In genomic region chr16:45593656-45594055, GRCm38 (mm10) we compare ENCODE assay signal across 38 mouse cellular contexts. TPM values are rescaled to one million over a fixed set of nuclear protein-coding genes. Genes with fewer than 3 reads are reported as not detected.
DNase-seq lines count a peak whose midpoint lies in the region; ATAC-seq and TF ChIP-seq lines count a peak whose summit lies in the region.
"Had no signal": no experiment of that assay in that cellular context is flagged by ENCODE, and none has a peak within 500 bp of the region (broad histone marks: within the 10 kb centered on the region; RNA-seq: fewer than 3 reads in every experiment).

No protein-coding gene starts in this region.

- H3K27ac ChIP-seq in forebrain, postnatal 0 days (ENCODE audit: low read depth, low read length), result no peak overlapping the region
- no peak overlapping the region for H3K27ac ChIP-seq in forebrain, embryonic 11.5 days (ENCODE audit: low read depth, low read length)
- no peak overlapping the region for H3K27ac ChIP-seq in midbrain, embryonic 11.5 days (ENCODE audit: low read depth, low read length)
- H3K27ac ChIP-seq in midbrain, embryonic 10.5 days (replicated peaks), result no peak overlapping the region
- H3K27ac ChIP-seq in midbrain, postnatal 0 days (ENCODE audit: low read depth, low read length), result no peak overlapping the region
- H3K27ac ChIP-seq: embryonic facial prominence, embryonic 12.5 days; liver, embryonic 14.5 days; macrophage; neural tube, embryonic 15.5 days; stomach, postnatal 0 days had no signal

- peak; percentile 11 for DNase-seq in forebrain, postnatal 0 days
- DNase-seq in forebrain, embryonic 11.5 days (ENCODE audit: low spot score), result no peak
- DNase-seq in midbrain, embryonic 11.5 days (ENCODE audit: low spot score, missing footprints), result no peak
- DNase-seq in midbrain, embryonic 10.5 days (ENCODE audit: low spot score), result no peak
- peak; percentile 60 for DNase-seq in brain, embryonic 14.5 days (ENCODE audit: low read depth)
- DNase-seq in midbrain, postnatal 0 days (ENCODE audit: low spot score), result peak; percentile 17
- DNase-seq in cerebellum, adult 8-10 months, result no peak
- DNase-seq: adrenal gland, adult 2 months; adrenal gland, postnatal 36 days; cerebellum, adult 9-10 months; embryo, embryonic 11 days; gastrocnemius, postnatal 14 days; heart, postnatal 14 days; kidney, adult 9 months; kidney, postnatal 10 days; layer of hippocampus, adult 9-11 months; liver; lung, adult 2 months; lung, postnatal 10 days; right cerebral cortex, adult 18-20 months; thymus, adult 2 months; thymus, postnatal 36 days had no signal

- TF ChIP-seq CTCF in forebrain, postnatal 0 days (IDR thresholded peaks at IDR 0.05; ENCODE audit: low read depth), result no peak
- TF ChIP-seq CTCF in brain, embryonic 14.5 days (IDR thresholded peaks at IDR 0.05; ENCODE audit: borderline replicate concordance, extremely low read depth, insufficient read depth, insufficient read length), result no peak
- no peak for TF ChIP-seq CTCF in midbrain, postnatal 0 days (IDR thresholded peaks at IDR 0.05)

- H3K9me3 ChIP-seq in forebrain, postnatal 0 days (ENCODE audit: low read length), result no peaks in the 10 kb centered on the region
- H3K9me3 ChIP-seq in forebrain, embryonic 11.5 days (ENCODE audit: control insufficient read depth, low read length), result no peaks in the 10 kb centered on the region
- no peaks in the 10 kb centered on the region for H3K9me3 ChIP-seq in midbrain, embryonic 11.5 days (ENCODE audit: control insufficient read depth, low read length)
- no peaks in the 10 kb centered on the region for H3K9me3 ChIP-seq in midbrain, embryonic 10.5 days (replicated peaks)
- no peaks in the 10 kb centered on the region for H3K9me3 ChIP-seq in midbrain, postnatal 0 days (ENCODE audit: low read length)
- H3K9me3 ChIP-seq: embryonic facial prominence, embryonic 12.5 days; neural tube, embryonic 15.5 days had no signal

- H3K9ac ChIP-seq in forebrain, postnatal 0 days, result no peak overlapping the region
- no peak overlapping the region for H3K9ac ChIP-seq in forebrain, embryonic 11.5 days (ENCODE audit: low read length)
- no peak overlapping the region for H3K9ac ChIP-seq in midbrain, embryonic 11.5 days (ENCODE audit: low read length)
- no peak overlapping the region for H3K9ac ChIP-seq in midbrain, postnatal 0 days (replicated peaks; ENCODE audit: low read length, poor library complexity, severe bottlenecking)
- H3K9ac ChIP-seq: embryonic facial prominence, embryonic 12.5 days; liver, embryonic 14.5 days; neural tube, embryonic 15.5 days had no signal

- TF ChIP-seq POLR2A in brain, embryonic 14.5 days (IDR thresholded peaks at IDR 0.05; ENCODE audit: borderline replicate concordance, extremely low read depth, insufficient read depth, insufficient read length, poor library complexity, severe bottlenecking), result no peak

- ATAC-seq in forebrain, postnatal 0 days, result peak; percentile 50; the same call in 1 of the 2 replicates
- ATAC-seq in forebrain, embryonic 11.5 days (replicated peaks; ENCODE audit: low FRiP score), result no peak; the same call in 1 of the 2 replicates
- 0 out of 2 replicates have a peak, but pooled peaks have one; percentile 50 for ATAC-seq in midbrain, embryonic 11.5 days (ENCODE audit: low FRiP score)
- peak; percentile 60; the same call in 1 of the 2 replicates for ATAC-seq in midbrain, postnatal 0 days (ENCODE audit: low FRiP score)
- ATAC-seq: activated CD4-positive, CD25-positive, alpha-beta regulatory T cell, adult 4 months; CD4-positive, CD25-positive, alpha-beta regulatory T cell, adult 4 months; intestine, embryonic 16.5 days had no signal

- no peak overlapping the region for H3K4me2 ChIP-seq in forebrain, postnatal 0 days (ENCODE audit: low read depth)
- H3K4me2 ChIP-seq in forebrain, embryonic 11.5 days (ENCODE audit: low read depth, low read length, severe bottlenecking), result no peak overlapping the region
- H3K4me2 ChIP-seq in midbrain, embryonic 11.5 days, result no peak overlapping the region
- no peak overlapping the region for H3K4me2 ChIP-seq in midbrain, postnatal 0 days (ENCODE audit: low read depth, low read length, poor library complexity, severe bottlenecking)
- H3K4me2 ChIP-seq: embryonic facial prominence, embryonic 12.5 days; neural tube, embryonic 15.5 days had no signal

- H3K4me3 ChIP-seq in forebrain, postnatal 0 days (ENCODE audit: low read depth, low read length), result no peak overlapping the region
- no peak overlapping the region for H3K4me3 ChIP-seq in forebrain, embryonic 11.5 days (ENCODE audit: low read depth, low read length)
- H3K4me3 ChIP-seq in midbrain, embryonic 11.5 days (ENCODE audit: low read depth, low read length), result no peak overlapping the region
- no peak overlapping the region for H3K4me3 ChIP-seq in midbrain, embryonic 10.5 days
- H3K4me3 ChIP-seq in midbrain, postnatal 0 days (ENCODE audit: low read depth, low read length), result no peak overlapping the region
- H3K4me3 ChIP-seq: embryonic facial prominence, embryonic 12.5 days; neural tube, embryonic 15.5 days had no signal

- no peaks in the 10 kb centered on the region for H3K36me3 ChIP-seq in forebrain, postnatal 0 days (ENCODE audit: insufficient read depth)
- no peaks in the 10 kb centered on the region for H3K36me3 ChIP-seq in forebrain, embryonic 11.5 days (ENCODE audit: control insufficient read depth, insufficient read depth, low read length)
- no peaks in the 10 kb centered on the region for H3K36me3 ChIP-seq in midbrain, embryonic 11.5 days (ENCODE audit: control insufficient read depth, insufficient read depth, low read length)
- H3K36me3 ChIP-seq in midbrain, embryonic 10.5 days, result no peaks in the 10 kb centered on the region
- H3K36me3 ChIP-seq in midbrain, postnatal 0 days (ENCODE audit: insufficient read depth, low read length), result no peaks in the 10 kb centered on the region
- H3K36me3 ChIP-seq: embryonic facial prominence, embryonic 12.5 days; neural tube, embryonic 15.5 days had no signal

- 48% methylated on average over 1 of the region's 1 CpGs for WGBS in forebrain, postnatal 0 days
- WGBS in forebrain, embryonic 11.5 days, result 69% methylated on average over 1 of the region's 1 CpGs
- WGBS in midbrain, embryonic 11.5 days, result 58% methylated on average over 1 of the region's 1 CpGs
- 64% methylated on average over 1 of the region's 1 CpGs for WGBS in midbrain, embryonic 10.5 days
- WGBS in midbrain, postnatal 0 days, result 40% methylated on average over 1 of the region's 1 CpGs

- no peaks in the 10 kb centered on the region for H3K27me3 ChIP-seq in forebrain, postnatal 0 days (ENCODE audit: insufficient read depth, low read length)
- H3K27me3 ChIP-seq in forebrain, embryonic 11.5 days (ENCODE audit: control insufficient read depth, insufficient read depth, low read length), result no peaks in the 10 kb centered on the region
- H3K27me3 ChIP-seq in midbrain, embryonic 11.5 days (ENCODE audit: control insufficient read depth, insufficient read depth, low read length), result no peaks in the 10 kb centered on the region
- H3K27me3 ChIP-seq in midbrain, embryonic 10.5 days (ENCODE audit: low read depth, poor library complexity, severe bottlenecking), result no peaks in the 10 kb centered on the region
- no peaks in the 10 kb centered on the region for H3K27me3 ChIP-seq in midbrain, postnatal 0 days (ENCODE audit: insufficient read depth, low read length)
- H3K27me3 ChIP-seq: embryonic facial prominence, embryonic 12.5 days; neural tube, embryonic 15.5 days had no signal

- no peaks in the 10 kb centered on the region for H3K4me1 ChIP-seq in forebrain, postnatal 0 days (ENCODE audit: insufficient read depth)
- H3K4me1 ChIP-seq in forebrain, embryonic 11.5 days (replicated peaks; ENCODE audit: control insufficient read depth, insufficient read depth, low read length), result no peaks in the 10 kb centered on the region
- H3K4me1 ChIP-seq in midbrain, embryonic 11.5 days (ENCODE audit: control insufficient read depth, insufficient read depth, low read length), result no peaks in the 10 kb centered on the region
- H3K4me1 ChIP-seq in midbrain, embryonic 10.5 days, result no peaks in the 10 kb centered on the region
- H3K4me1 ChIP-seq in midbrain, postnatal 0 days (ENCODE audit: insufficient read depth, low read length), result no peaks in the 10 kb centered on the region
- H3K4me1 ChIP-seq: embryonic facial prominence, embryonic 12.5 days; neural tube, embryonic 15.5 days had no signal

RNA-seq across cellular contexts. Expression of gene Gcsam, which starts 16.5 kb away (rescaled TPM):
- not detected in 2 replicates for total RNA-seq in forebrain, postnatal 0 days (2014; rRNA removed)
- not detected in 2 replicates for polyA plus RNA-seq in forebrain, postnatal 0 days (2015; fragmentation: Nextera tagmentation; extraction: Ambion mirVana)
- 0.13 TPM in 1 of 2 replicates, not detected in the other for polyA plus RNA-seq in forebrain, embryonic 11.5 days (2014; fragmentation: Nextera tagmentation; extraction: Ambion mirVana)
- 0.14 TPM in 1 of 2 replicates, not detected in the other for polyA plus RNA-seq in midbrain, embryonic 11.5 days (2014; fragmentation: Nextera tagmentation; extraction: Ambion mirVana)
- polyA plus RNA-seq in midbrain, embryonic 10.5 days (2016; fragmentation: Nextera tagmentation; extraction: Ambion mirVana), result 0.06 TPM in 1 of 2 replicates, not detected in the other
- polyA plus RNA-seq in brain, embryonic 14.5 days (2012; rRNA removed), result 0.04 and 0.05 TPM in 2 replicates
- not detected in 2 replicates for total RNA-seq in midbrain, postnatal 0 days (2014; rRNA removed)
- not detected in 2 replicates for polyA plus RNA-seq in midbrain, postnatal 0 days (2015; fragmentation: Nextera tagmentation; extraction: Ambion mirVana)
- total RNA-seq: granulocyte monocyte progenitor cell, adult 5-6 weeks; left cerebral cortex, adult 18-20 months; left cerebral cortex, postnatal 14 days had no signal
- polyA plus RNA-seq: adrenal gland, adult 2 months; neural tube, embryonic 15.5 days had no signal

RNA-seq across cellular contexts. Expression of gene Slc9c1, which starts 58.5 kb away (rescaled TPM):
- total RNA-seq in forebrain, postnatal 0 days (2014; rRNA removed), result not detected in 2 replicates
- not detected in 2 replicates for polyA plus RNA-seq in forebrain, postnatal 0 days (2015; fragmentation: Nextera tagmentation; extraction: Ambion mirVana)
- not detected in 2 replicates for polyA plus RNA-seq in forebrain, embryonic 11.5 days (2014; fragmentation: Nextera tagmentation; extraction: Ambion mirVana)
- not detected in 2 replicates for polyA plus RNA-seq in midbrain, embryonic 11.5 days (2014; fragmentation: Nextera tagmentation; extraction: Ambion mirVana)
- not detected in 2 replicates for polyA plus RNA-seq in midbrain, embryonic 10.5 days (2016; fragmentation: Nextera tagmentation; extraction: Ambion mirVana)
- not detected in 2 replicates for polyA plus RNA-seq in brain, embryonic 14.5 days (2012; rRNA removed)
- not detected in 2 replicates for total RNA-seq in midbrain, postnatal 0 days (2014; rRNA removed)
- not detected in 2 replicates for polyA plus RNA-seq in midbrain, postnatal 0 days (2015; fragmentation: Nextera tagmentation; extraction: Ambion mirVana)
- total RNA-seq: adrenal gland, adult 2 months; adrenal gland, postnatal 36 days; gastrocnemius, postnatal 14 days; granulocyte monocyte progenitor cell, adult 5-6 weeks; heart, postnatal 14 days; left cerebral cortex, adult 18-20 months; left cerebral cortex, postnatal 14 days; megakaryocyte-erythroid progenitor cell, adult 5-6 weeks had no signal
- polyA plus RNA-seq: activated CD4-positive, CD25-positive, alpha-beta regulatory T cell, adult 4 months; adrenal gland, adult 2 months; CD4-positive, CD25-positive, alpha-beta regulatory T cell, adult 4 months; embryonic facial prominence, embryonic 12.5 days; heart, embryonic 14.5 days; intestine, embryonic 16.5 days; large intestine, adult 2 months; limb, embryonic 11.5 days; liver, embryonic 14.5 days; lung, adult 2 months; macrophage; neural tube, embryonic 15.5 days; spleen, adult 2 months; stomach, postnatal 0 days had no signal

Comparison
In these comparisons a context has a peak if more than half of its experiments do, and no peak if none do; other contexts are left out.
1. DNase-seq: peak in forebrain, postnatal 0 days (single experiment), brain, embryonic 14.5 days (single experiment) and midbrain, postnatal 0 days (single experiment); none in forebrain, embryonic 11.5 days (single experiment), midbrain, embryonic 11.5 days (single experiment), midbrain, embryonic 10.5 days (single experiment) and cerebellum, adult 8-10 months (single experiment).